Mouse (Mus musculus) olfactory bulb, adult 2 months (tissue): ENCODE measurements around the gene Zfp638.
"Not testable (repeated sequence)": the region's sequence is repeated elsewhere in the genome, so short reads cannot be mapped to it uniquely, and the experiment has no call there.

Source experiments
- CTCF ChIP-seq: fragments of 200-500 bp; IDR thresholded peaks from 2 replicates; pipeline ENCODE4 v1.5.1; 2012; ENCODE audit warnings: low read depth, mild to moderate bottlenecking, low read length, moderate library complexity; ENCODE audit not compliant: insufficient read depth
- POLR2A ChIP-seq: fragments of 200-500 bp; IDR thresholded peaks from 2 replicates; pipeline ENCODE4 v1.6.1; 2012; ENCODE audit warnings: mild to moderate bottlenecking, low read depth, low read length, moderate library complexity; ENCODE audit not compliant: insufficient read depth

DNA sequence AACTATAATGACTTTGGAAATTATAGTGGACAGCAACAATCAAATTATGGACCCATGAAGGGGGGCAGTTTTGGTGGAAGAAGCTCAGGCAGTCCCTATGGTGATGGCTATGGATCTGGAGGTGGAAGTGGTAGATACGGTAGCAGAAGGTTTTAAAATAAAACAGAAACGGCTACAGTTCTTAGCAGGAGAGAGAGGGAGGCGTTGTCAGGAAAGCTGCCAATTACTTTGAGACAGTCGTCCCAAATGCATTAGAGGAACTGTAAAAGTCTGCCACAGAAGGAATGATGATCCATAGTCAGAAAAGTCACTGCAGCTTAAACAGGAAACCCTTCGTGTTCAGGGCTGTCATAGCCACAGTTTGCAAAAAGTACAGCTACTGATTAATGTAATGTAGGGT lies 165.6 kb downstream of the Zfp638 start:
- TF ChIP-seq CTCF, POLR2A: not testable (repeated sequence)
